Mouse (Mus musculus): Measurements from ENCODE around the gene Nlgn3.

DNA sequence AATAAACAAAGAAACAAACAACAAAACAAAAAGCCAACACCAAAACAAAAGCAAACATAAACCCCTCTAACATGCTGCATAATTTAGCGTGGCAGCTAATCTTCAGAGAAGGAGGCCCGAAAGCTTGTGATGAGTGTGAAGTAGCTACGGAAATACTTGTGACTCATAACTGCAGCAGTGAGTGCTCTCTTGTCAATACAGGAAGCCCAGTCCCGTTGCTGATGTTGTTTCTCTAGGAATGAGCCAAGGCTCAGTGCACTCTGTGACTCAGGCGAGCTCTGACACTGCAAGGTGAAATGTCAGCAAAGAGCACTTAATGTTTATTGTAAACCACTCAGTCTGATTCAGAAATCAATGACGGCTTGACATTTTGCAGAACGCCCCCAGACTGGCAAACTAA is 70.0 kb downstream of the Nlgn3 start:
- TF ChIP-seq CTCF (IDR thresholded peaks at IDR 0.05; ENCODE audit: extremely low read depth, insufficient read depth, low read length), result no peak
- TF ChIP-seq POLR2A (IDR thresholded peaks at IDR 0.05; ENCODE audit: extremely low read depth, insufficient read depth, low read length), result no peak
